Mouse (Mus musculus) midbrain, embryonic 10.5 days (tissue): Measurements from ENCODE around the gene Dedd. TPM values are rescaled to one million over a fixed set of nuclear protein-coding genes. Genes with fewer than 3 reads are reported as not detected.
A peak's percentile ranks its signal among the peaks of the same experiment; 100 is the strongest.

Experiments
- DNase-seq: peaks from one replicate; pipeline ENCODE4 v3.0.0-alpha.2; 2017; ENCODE audit warnings: low spot score
- H3K27ac ChIP-seq: fragments of 300-500 bp; sonication (generic); replicated peaks from 2 replicates; pipeline ENCODE4 v1.5.1; 2016; ENCODE audit warnings: mild to moderate bottlenecking
- H3K27me3 ChIP-seq: fragments of 300-500 bp; sonication (generic); 2 replicates; pipeline ENCODE4 v1.6.1; 2016; ENCODE audit warnings: low read depth, mild to moderate bottlenecking; ENCODE audit not compliant: poor library complexity, severe bottlenecking
- H3K36me3 ChIP-seq: fragments of 300-500 bp; sonication (generic); 2 replicates; pipeline ENCODE4 v1.6.1; 2016; ENCODE audit warnings: mild to moderate bottlenecking, moderate library complexity
- H3K4me1 ChIP-seq: fragments of 300-500 bp; sonication (generic); 2 replicates; pipeline ENCODE4 v1.6.1; 2016
- H3K4me3 ChIP-seq: fragments of 300-500 bp; sonication (generic); 2 replicates; pipeline ENCODE4 v1.5.1; 2016; ENCODE audit warnings: mild to moderate bottlenecking, moderate library complexity
- H3K9me3 ChIP-seq: fragments of 300-500 bp; sonication (generic); replicated peaks from 2 replicates; pipeline ENCODE4 v1.6.1; 2016; ENCODE audit warnings: mild to moderate bottlenecking
- WGBS: fragments of 180-500 bp; shearing (Covaris S2); methylation state at CpG from one replicate; pipeline ENCODE4 v1.1.7; 2016; 5-methylcytosine and 5-hydroxymethylcytosine counted together
- polyA plus RNA-seq: library from polyadenylated mRNA; unstranded; fragments of >200 nt; fragmentation: Nextera tagmentation; extraction: Ambion mirVana; gene quantifications from 2 replicates; pipeline ENCODE4 v1.2.1, GENCODE M21; 2016

Dedd gene
- polyA plus RNA-seq, 1 experiment from 2014 or later = 48.9 TPM

DNA sequence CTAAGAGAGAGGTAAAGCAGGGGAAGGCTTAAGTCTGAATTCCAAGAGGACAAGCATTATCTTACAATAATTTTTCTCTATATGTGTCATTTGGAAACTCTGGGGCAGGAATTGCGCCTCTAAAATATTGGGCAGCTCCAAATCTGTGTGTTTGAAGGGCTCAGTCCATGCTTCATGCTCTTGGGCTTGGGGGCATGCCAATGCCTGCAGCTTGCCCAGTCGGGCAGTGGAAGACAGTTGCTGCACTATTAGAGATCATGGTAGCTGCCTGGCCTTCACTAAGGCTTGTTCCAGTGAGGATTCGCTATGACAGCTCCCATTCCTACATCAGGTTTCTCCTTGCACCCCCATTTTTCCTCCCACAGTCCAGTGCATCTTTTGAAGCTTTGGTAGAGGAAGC lies 19.7 kb downstream of the Dedd start:
- 94% methylated on average over 3 of the region's 3 CpGs for WGBS
- H3K4me1 ChIP-seq = peaks cover 40% of the 10 kb centered on the region

DNA sequence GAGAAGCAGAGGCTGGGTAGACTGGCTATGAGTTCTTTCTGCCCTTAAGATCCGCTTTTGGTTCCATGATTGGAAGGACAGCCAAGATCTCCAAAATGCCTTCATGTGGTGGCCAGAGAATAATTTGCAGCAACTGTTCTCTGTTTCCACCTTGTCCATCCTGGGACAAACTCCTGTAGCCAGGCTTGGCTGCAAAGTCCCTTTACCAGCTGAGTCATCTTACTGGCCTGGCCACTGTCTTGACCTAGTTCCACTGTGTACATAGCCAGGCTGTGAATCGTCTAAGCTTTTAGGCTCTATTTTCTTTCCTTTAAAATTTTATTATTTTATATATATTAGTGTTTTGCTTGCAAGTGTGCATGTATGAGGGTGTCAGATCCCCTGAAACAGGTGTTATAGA lies 20.3 kb downstream of the Dedd start:
- H3K4me3 ChIP-seq = no peak overlapping the region
- 92% methylated on average over 2 of the region's 2 CpGs for WGBS
- peaks cover 17% of the 10 kb centered on the region for H3K36me3 ChIP-seq
- DNase-seq = no peak
- peaks cover 7% of the 10 kb centered on the region for H3K9me3 ChIP-seq
- H3K27me3 ChIP-seq = no peaks in the 10 kb centered on the region
- no peak overlapping the region for H3K27ac ChIP-seq
- peaks cover 37% of the 10 kb centered on the region for H3K4me1 ChIP-seq

More for the DNA sequence above, 19.7 kb downstream of the Dedd start:
- H3K36me3 ChIP-seq = peaks cover 17% of the 10 kb centered on the region
- H3K27me3 ChIP-seq = no peaks in the 10 kb centered on the region
- H3K27ac ChIP-seq = no peak overlapping the region
- H3K9me3 ChIP-seq = peaks cover 7% of the 10 kb centered on the region
- DNase-seq = no peak
- no peak overlapping the region for H3K4me3 ChIP-seq

DNA sequence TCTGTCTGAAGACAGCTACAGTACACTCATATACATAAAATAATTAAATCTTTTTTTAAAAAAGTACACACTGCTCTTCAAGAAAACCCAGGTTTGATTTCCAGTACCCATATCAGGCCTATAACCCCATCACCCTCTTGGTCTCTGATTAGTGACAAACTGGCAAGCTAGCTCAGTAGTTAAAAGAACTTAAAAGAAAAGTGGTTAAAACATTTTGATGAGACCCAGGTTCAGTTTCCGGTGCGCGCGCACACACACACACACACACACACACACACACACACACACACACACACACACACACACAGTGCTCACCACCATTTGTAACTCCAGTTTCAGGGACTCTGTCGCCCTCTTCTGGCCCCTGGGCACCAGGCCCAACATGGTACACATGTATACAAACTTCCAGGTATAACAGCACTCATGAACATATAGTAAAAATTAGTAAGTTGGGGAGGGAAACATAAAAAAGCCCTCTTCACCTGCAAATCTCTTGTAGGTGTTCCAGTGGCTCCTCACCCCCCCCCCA lies 26.9 kb downstream of the Dedd start:
- H3K9me3 ChIP-seq = no peaks in the 10 kb centered on the region; the same call in 1 of the 2 replicates

DNA sequence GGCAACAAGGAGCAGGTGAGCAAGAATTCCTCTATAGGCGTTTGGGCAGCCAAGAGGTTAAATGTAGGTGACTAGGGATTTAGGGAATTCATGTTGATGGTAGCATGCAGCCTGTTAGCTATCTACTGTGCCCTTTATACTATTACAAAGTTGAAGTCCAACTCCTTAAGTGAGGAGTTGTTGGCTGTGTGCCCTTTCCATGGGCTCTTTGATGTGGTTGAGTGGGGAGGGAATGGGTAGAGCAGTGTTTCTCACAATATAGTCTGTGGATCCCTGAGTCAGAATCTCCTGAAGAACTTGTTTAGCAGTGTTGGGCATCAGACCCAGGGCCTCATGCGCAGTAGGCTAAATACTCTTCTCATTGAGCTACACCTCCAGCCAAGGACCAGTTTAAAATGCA lies 27.9 kb downstream of the Dedd start:
- WGBS = 91% methylated on average over 2 of the region's 2 CpGs
- DNase-seq = no peak
- H3K4me1 ChIP-seq = peaks cover 20% of the 10 kb centered on the region
- no peaks in the 10 kb centered on the region; the same call in 1 of the 2 replicates for H3K9me3 ChIP-seq
- no peak overlapping the region for H3K27ac ChIP-seq
- no peak overlapping the region for H3K4me3 ChIP-seq
- no peaks in the 10 kb centered on the region for H3K27me3 ChIP-seq
- peaks cover 32% of the 10 kb centered on the region for H3K36me3 ChIP-seq

More for the DNA sequence above, 26.9 kb downstream of the Dedd start:
- Histone ChIP-seq H3K4me3 (no peak overlapping the region), H3K27ac (no peak overlapping the region), H3K4me1 (peaks cover 13% of the 10 kb centered on the region), H3K36me3 (peaks cover 32% of the 10 kb centered on the region), H3K27me3 (no peaks in the 10 kb centered on the region)
- no peak for DNase-seq
- WGBS = 73% methylated on average over 5 of the region's 5 CpGs

DNA sequence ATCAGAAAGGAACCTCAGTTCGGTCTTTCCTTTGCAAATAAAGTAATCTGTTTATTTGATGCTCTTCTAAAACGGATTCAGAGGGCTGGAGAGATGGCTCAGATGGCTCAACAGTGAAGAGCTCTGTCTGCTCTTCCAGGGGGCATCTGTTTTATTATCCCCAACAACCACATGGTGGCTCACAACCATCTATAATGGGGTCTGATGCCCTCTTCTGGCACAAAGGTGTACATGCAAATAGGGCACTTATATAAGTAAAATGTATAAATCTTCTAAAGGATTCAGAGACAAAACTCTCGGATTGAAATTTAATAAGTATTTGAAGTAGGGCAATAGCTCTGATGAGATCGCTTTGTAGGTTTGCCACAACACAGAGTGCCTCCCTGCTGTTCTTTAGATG lies 29.5 kb downstream of the Dedd start:
- Histone ChIP-seq H3K27me3 (no peaks in the 10 kb centered on the region), H3K4me1 (peaks cover 21% of the 10 kb centered on the region), H3K27ac (no peak overlapping the region), H3K9me3 (no peaks in the 10 kb centered on the region; the same call in 1 of the 2 replicates), H3K4me3 (no peak overlapping the region), H3K36me3 (peaks cover 32% of the 10 kb centered on the region)
- 87% methylated on average over 4 of the region's 4 CpGs for WGBS
- DNase-seq = no peak

DNA sequence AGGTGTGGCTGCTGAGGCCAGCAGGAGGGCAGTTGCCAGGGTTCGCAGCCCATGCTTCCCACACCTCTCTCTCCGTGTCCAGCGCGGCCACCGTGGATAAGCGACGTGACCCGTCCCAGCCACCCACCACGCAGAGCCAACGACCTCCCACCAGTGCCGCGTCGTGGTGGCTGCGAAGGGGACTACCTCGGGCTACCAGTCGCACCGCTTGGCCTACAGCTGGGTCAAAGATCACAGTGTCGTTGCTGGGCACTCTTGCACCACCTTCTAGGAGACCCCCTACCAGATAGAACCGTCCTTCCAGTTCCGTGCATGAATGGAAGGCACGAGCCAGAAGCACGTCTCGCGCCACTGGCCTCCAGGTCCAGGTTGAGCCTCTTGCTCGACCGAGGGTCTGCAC lies 31.3 kb downstream of the Dedd start:
- H3K27ac ChIP-seq = peak overlapping the region; percentile 83
- WGBS = 7% methylated on average over 26 of the region's 26 CpGs
- H3K4me3 ChIP-seq = peak overlapping the region; percentile 65
- H3K36me3 ChIP-seq = peaks cover 28% of the 10 kb centered on the region
- no peaks in the 10 kb centered on the region; the same call in 1 of the 2 replicates for H3K9me3 ChIP-seq
- no peaks in the 10 kb centered on the region for H3K27me3 ChIP-seq
- H3K4me1 ChIP-seq = peaks cover 21% of the 10 kb centered on the region
- DNase-seq = no peak

DNA sequence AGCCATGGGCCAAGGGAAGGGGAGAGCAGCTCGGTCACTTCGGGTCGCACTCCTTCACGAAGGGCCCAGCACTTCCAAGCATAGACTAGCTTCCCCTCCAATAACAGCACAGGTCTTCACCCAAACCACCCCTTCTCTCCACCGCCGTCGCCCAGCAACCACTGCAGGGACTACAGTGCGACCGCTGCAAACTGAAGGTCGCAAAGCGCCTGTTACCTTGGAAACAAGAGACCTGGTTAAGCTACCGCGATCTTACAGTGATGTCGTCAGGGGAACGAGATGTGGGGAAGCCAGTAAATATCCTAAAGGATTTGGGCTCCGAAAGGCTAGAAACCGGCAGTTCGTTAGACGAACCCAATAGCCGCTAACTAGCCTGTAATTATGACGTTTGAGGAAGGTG lies 31.7 kb downstream of the Dedd start, which contains the start of gene Klhdc9:
Klhdc9 (minus strand) TSS at position 143 of the 400 bp plus-strand sequence.
- no peaks in the 10 kb centered on the region; the same call in 1 of the 2 replicates for H3K9me3 ChIP-seq
- H3K27ac ChIP-seq = peak within 1 kb of the TSS; percentile 83
- DNase-seq = peak; percentile 95
- peaks cover 28% of the 10 kb centered on the region for H3K36me3 ChIP-seq
- WGBS = under 1% methylated on average over 21 of the region's 21 CpGs
- no peaks in the 10 kb centered on the region for H3K27me3 ChIP-seq
- H3K4me1 ChIP-seq = peaks cover 21% of the 10 kb centered on the region
- H3K4me3 ChIP-seq = peak within 1 kb of the TSS; percentile 65

DNA sequence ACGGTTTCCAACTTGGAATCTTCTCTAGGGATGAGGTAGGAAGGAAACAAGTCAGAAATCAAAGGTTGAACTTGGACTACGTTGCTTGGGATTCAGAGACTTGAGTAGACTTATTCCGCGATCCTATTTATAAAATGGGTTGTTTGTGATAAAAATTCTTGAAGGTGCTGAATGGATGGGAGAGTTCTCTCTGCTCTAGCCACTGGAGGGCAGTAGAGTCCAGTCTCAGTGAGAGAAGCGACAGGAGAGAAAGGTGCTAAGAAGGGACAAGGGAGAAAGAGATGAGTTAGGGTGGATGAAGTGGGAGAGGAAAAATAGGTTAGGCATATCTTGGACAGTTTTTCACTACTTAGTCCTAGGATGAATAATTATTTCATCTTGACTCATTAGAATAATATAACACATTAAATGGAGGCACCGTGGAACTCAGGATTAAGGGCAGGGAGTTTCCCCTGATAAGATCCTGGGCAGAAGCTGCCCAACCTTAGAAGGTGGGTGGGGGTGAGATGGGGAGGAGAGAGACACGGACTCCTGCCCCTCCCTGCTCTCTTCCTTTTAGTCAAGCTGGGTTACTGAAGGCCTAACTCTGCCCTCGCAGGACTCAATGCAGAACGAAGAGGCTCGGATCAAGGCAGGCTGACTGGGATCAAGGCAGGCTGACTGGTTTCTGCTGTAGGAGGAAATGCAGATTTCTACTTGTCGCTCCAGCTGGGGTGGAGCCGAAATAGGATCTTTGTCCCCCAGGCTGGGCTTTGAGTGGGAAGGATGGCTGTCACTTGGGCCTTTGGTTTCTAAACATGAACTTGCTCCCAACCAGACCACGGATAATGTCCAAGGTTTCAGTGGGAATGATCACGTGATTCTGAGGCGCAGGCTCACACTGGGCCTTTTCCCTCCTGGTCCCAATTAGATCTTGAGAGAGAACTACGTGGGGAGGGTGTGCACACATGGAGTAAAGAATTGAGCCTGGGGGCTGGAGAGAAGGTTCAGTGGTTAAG lies 32.5 kb downstream of the Dedd start:
- H3K9me3 ChIP-seq = no peaks in the 10 kb centered on the region; the same call in 1 of the 2 replicates
- peaks cover 26% of the 10 kb centered on the region for H3K36me3 ChIP-seq
- H3K27me3 ChIP-seq = no peaks in the 10 kb centered on the region
- H3K27ac ChIP-seq = peak overlapping the region; percentile 83
- 32% methylated on average over 16 of the region's 16 CpGs for WGBS
- DNase-seq = peak; percentile 67
- H3K4me3 ChIP-seq = peak overlapping the region; percentile 65
- peaks cover 21% of the 10 kb centered on the region for H3K4me1 ChIP-seq

DNA sequence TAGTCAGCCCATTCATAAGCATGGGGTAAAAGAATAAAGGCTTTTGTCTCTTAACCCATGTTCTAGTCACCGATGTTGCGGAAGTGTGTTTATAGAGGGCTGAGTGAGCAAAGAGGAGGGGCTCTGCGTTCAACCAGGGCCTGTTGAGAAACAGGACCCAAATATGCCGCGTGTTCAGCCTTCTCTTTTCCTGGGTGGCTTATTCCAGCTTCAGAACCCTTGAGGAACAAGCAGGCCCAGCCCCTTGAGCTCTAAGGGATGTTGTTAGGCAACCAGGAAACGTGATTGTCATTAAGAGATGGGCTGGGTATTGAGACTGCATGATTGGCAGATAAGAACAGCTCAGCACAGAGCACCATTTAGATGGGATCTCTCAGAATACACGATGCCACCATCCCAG lies 37.0 kb downstream of the Dedd start:
- 77% methylated on average over 7 of the region's 7 CpGs for WGBS
- no peak for DNase-seq
- Histone ChIP-seq H3K36me3 (no peaks in the 10 kb centered on the region), H3K9me3 (no peaks in the 10 kb centered on the region), H3K27ac (no peak overlapping the region), H3K4me3 (no peak overlapping the region), H3K4me1 (peaks cover 20% of the 10 kb centered on the region), H3K27me3 (peaks cover 7% of the 10 kb centered on the region; the same call in 1 of the 2 replicates)

DNA sequence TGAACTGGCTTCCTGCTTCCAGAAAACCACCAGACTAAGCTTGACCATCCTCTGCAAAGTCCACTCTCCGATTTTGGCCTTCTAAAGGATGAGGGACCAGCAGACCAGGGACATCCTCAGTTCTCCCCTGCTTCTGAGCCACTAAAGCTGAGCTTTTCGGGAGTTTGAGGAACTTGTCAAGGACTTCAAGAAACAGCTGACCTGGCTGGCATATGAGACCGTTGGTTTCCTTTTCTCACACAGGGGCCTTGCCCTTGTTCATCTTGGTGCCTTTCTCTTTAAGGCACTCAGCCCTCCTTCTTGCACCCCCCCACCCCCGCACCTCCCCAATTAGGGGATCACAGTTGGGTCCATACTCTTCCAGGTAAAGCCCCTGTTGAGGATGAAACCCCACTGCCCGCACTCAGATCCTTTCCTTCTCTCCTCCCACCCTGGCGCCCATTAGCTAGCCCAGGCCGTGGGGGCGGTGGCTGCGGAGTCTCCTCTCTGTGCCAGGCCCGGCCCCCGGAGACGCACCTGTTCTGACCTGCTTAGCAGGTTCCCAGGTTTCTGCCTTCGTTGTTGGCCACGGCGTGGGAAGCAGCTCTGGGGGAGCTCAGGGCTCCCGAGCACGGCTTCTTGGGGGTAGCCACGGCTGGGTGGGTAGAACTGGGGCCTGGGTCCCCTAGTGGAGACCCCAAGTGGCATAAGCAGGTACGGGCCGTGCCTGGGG lies 41.1 kb downstream of the Dedd start, which contains the start of gene Nectin4:
Nectin4 (plus strand) TSS at position 255 of the 712 bp plus-strand sequence.
- WGBS = 36% methylated on average over 20 of the region's 20 CpGs
- Histone ChIP-seq H3K4me1 (peaks cover 29% of the 10 kb centered on the region), H3K4me3 (no peak within 1 kb of the TSS), H3K36me3 (no peaks in the 10 kb centered on the region), H3K27me3 (peaks cover 24% of the 10 kb centered on the region), H3K27ac (no peak within 1 kb of the TSS), H3K9me3 (no peaks in the 10 kb centered on the region)
- DNase-seq = no peak

DNA sequence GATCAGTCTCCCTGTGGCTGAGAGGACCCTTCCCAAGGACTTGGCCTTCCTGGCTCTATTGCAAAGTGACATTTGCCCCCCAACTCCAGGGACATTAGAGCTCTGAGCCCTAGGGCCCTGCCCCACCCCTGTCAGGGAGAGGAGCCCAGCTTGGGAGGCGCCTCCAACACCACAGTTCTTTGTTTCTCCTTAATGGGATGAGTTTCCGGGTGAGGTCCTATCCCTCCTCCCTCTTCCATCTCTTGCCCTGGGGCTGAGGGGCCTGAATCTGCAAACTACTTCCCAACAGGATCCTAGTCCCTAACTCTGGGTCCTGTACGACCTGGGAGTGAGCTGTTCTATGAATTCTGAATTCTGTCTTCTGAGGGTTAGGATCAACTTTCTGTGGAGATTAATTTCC lies 43.9 kb downstream of the Dedd start:
- 51% methylated on average over 3 of the region's 3 CpGs for WGBS
- no peak for DNase-seq

DNA sequence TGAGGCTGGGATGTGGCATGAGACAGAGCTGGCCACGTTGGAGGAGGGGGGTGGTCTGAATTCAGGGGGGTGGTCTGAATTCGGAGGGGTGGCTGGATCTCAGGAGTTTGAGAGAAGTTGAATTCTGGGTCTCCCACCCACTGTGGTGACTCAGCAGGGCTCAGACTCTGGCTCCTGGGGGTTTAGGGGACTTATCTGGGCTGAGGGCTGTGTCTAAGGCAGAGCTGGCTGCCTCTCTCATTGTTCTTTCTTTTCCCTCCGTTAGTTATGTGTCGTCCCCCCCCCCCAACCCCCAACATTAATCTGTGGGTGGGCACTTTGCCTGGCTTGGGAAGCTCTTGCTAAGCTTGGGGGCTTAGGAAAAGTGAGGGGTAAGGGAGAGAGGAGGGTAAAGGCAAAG lies 45.0 kb downstream of the Dedd start:
- Histone ChIP-seq H3K4me1 (peaks cover 25% of the 10 kb centered on the region), H3K27me3 (peaks cover 38% of the 10 kb centered on the region), H3K9me3 (no peaks in the 10 kb centered on the region), H3K27ac (peak overlapping the region; percentile 75), H3K36me3 (no peaks in the 10 kb centered on the region), H3K4me3 (no peak overlapping the region)
- DNase-seq = peak; percentile 36
- 1% methylated on average over 4 of the region's 4 CpGs for WGBS

More for the DNA sequence above, 43.9 kb downstream of the Dedd start:
- H3K27me3 ChIP-seq = peaks cover 30% of the 10 kb centered on the region
- peaks cover 28% of the 10 kb centered on the region for H3K4me1 ChIP-seq
- H3K36me3 ChIP-seq = no peaks in the 10 kb centered on the region
- H3K27ac ChIP-seq = no peak overlapping the region
- H3K9me3 ChIP-seq = no peaks in the 10 kb centered on the region
- H3K4me3 ChIP-seq = no peak overlapping the region
